Mouse (Mus musculus) neural tube, embryonic 14.5 days (tissue): ENCODE measurements around the gene Sdhaf2. TPM values are rescaled to one million over a fixed set of nuclear protein-coding genes. Genes with fewer than 3 reads are reported as not detected.

Experiments
- ATAC-seq: fragments of 200-750 bp; cut with Nextera tagmentation; 2 replicates; pipeline ENCODE4 v1.8.0; 2017; ENCODE audit warnings: low read depth, mild to moderate bottlenecking, moderate TSS enrichment, moderate library complexity
- H3K27ac ChIP-seq: fragments of 300-500 bp; sonication (generic); 2 replicates; pipeline ENCODE4 v1.5.1; 2014; ENCODE audit warnings: low read depth, mild to moderate bottlenecking, control low read depth, low read length, moderate library complexity, mixed read lengths
- H3K27me3 ChIP-seq: fragments of 300-500 bp; sonication (generic); 2 replicates; pipeline ENCODE4 v1.6.1; 2014; ENCODE audit warnings: low read length; ENCODE audit not compliant: control insufficient read depth, insufficient read depth
- H3K36me3 ChIP-seq: fragments of 300-500 bp; sonication (generic); 2 replicates; pipeline ENCODE4 v1.6.1; 2014; ENCODE audit warnings: low read length, mixed read lengths; ENCODE audit not compliant: control insufficient read depth, insufficient read depth
- H3K4me1 ChIP-seq: fragments of 300-500 bp; sonication (generic); 2 replicates; pipeline ENCODE4 v1.6.1; 2014; ENCODE audit warnings: low read length; ENCODE audit not compliant: control insufficient read depth, insufficient read depth
- H3K4me2 ChIP-seq: fragments of 300-500 bp; sonication (generic); 2 replicates; pipeline ENCODE4 v1.6.1; 2014; ENCODE audit warnings: mild to moderate bottlenecking, low read depth, low read length, control low read depth
- H3K4me3 ChIP-seq: fragments of 300-500 bp; sonication (generic); 2 replicates; pipeline ENCODE4 v1.5.1; 2014; ENCODE audit warnings: low read depth, low read length, control low read depth, mixed read lengths
- H3K9ac ChIP-seq: fragments of 300-500 bp; sonication (generic); replicated peaks from 2 replicates; pipeline ENCODE4 v1.6.1; 2014; ENCODE audit warnings: low read depth, mild to moderate bottlenecking, control low read depth, low read length, mixed read lengths
- H3K9me3 ChIP-seq: fragments of 300-500 bp; sonication (generic); 2 replicates; pipeline ENCODE4 v1.6.1; 2016; ENCODE audit warnings: low read length; ENCODE audit not compliant: control insufficient read depth
- whole genome bisulfite sequencing: fragments of 180-500 bp; shearing (Covaris S2); extraction: QIAGEN DNeasy Blood & Tissue Kit; methylation state at CpG from one replicate; pipeline ENCODE4 v1.1.7; 2014; 5-methylcytosine and 5-hydroxymethylcytosine counted together
- polyA plus RNA-seq: library from polyadenylated mRNA; unstranded; fragments of >200 nt; fragmentation: Nextera tagmentation; extraction: Ambion mirVana; gene quantifications from 2 replicates; pipeline ENCODE4 v1.2.1, GENCODE M21; 2014

Gene Sdhaf2
- polyA plus RNA-seq, 1 experiment from 2014 or later: 73.3 TPM

DNA sequence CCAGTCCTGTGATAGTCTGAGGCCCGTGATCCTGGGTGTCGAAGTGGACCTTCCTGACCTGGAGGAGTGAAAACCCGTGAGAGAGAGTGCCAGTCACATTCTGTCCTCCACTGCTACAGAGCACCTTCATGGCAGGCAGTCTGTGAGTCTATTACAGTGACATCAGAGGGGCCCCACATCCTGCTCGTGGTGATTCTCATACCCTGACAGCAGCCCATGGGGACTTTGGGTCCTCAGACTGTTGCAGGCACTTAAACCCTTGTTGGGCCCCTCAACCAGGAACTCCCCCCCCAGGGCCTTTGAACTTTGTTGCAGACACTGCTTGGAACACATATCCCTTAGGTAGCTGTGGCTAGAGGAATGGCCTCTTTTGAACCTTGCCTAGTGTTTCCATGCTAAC, 46.4 kb downstream of the Sdhaf2 start:
- WGBS: 68% methylated on average over 4 of the region's 4 CpGs
- no peaks in the 10 kb centered on the region for H3K4me1 ChIP-seq
- no peaks in the 10 kb centered on the region for H3K36me3 ChIP-seq

DNA sequence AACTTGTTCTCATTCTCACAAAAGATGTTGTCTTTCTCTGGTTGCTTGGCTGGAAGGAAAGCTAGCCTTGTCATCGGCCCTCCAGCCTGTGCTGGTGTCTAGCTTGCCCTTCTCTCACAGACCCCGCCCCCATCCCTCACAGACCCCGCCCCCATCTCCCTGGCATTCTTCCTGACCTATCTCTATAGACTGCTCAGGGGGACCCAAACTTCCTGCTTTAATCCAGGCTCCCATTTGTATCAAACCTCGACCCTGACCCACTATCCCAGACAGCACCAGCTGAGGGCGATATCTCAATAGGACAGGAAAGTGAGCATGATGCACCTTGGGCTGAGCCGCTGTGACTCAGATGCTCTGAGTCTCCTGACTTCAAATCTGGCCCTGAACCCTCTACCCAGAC, 52.2 kb downstream of the Sdhaf2 start:
- H3K9ac ChIP-seq: no peak overlapping the region
- ATAC-seq: no peak
- no peaks in the 10 kb centered on the region for H3K4me1 ChIP-seq
- H3K27ac ChIP-seq: no peak overlapping the region
- H3K36me3 ChIP-seq: no peaks in the 10 kb centered on the region
- no peaks in the 10 kb centered on the region for H3K9me3 ChIP-seq
- no peak overlapping the region for H3K4me3 ChIP-seq
- H3K4me2 ChIP-seq: no peak overlapping the region
- no peaks in the 10 kb centered on the region for H3K27me3 ChIP-seq
- WGBS: 21% methylated on average over 6 of the region's 6 CpGs

More for the DNA sequence above, 46.4 kb downstream of the Sdhaf2 start:
- Histone ChIP-seq H3K9me3 (no peaks in the 10 kb centered on the region), H3K27me3 (no peaks in the 10 kb centered on the region), H3K4me3 (no peak overlapping the region), H3K4me2 (no peak overlapping the region), H3K9ac (no peak overlapping the region), H3K27ac (no peak overlapping the region)
- no peak for ATAC-seq

- ATAC-seq: no peak
- H3K4me2 ChIP-seq: no peak overlapping the region
- no peaks in the 10 kb centered on the region for H3K4me1 ChIP-seq
- H3K27ac ChIP-seq: no peak overlapping the region
- H3K36me3 ChIP-seq: no peaks in the 10 kb centered on the region
- H3K9me3 ChIP-seq: no peaks in the 10 kb centered on the region
- no peak overlapping the region for H3K4me3 ChIP-seq
- H3K9ac ChIP-seq: no peak overlapping the region
- WGBS: 89% methylated on average over 3 of the region's 3 CpGs
- H3K27me3 ChIP-seq: no peaks in the 10 kb centered on the region
Observed at GRCm38 (mm10) chr19:10472958-10473357, 53.0 kb downstream of the Sdhaf2 start.

DNA sequence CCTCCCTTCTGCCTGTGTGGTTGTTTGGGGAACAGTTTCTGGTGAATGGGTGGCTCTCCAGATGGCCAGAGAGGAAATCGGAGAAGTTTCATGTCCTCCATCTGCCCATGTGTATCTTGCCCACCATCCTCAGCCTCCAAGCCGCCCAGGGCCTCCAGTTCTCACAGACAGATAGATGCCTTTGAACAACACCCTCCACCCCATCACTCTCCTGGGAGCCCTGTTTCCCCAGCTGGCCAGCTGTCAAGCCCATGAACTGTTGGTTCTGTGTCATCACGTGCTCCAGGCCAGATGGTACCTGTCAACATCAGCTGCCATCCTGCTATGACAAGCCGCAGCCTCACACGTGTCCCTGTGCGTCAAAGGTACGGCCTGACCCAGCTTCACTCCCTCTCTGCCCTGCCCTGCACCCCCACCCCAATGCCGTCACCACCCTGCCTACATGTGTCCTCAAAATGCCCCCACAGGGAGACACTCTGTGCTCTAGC, 56.7 kb downstream of the Sdhaf2 start:
- Histone ChIP-seq H3K9me3 (no peaks in the 10 kb centered on the region), H3K4me3 (no peak overlapping the region), H3K9ac (no peak overlapping the region), H3K27ac (no peak overlapping the region), H3K4me1 (no peaks in the 10 kb centered on the region), H3K36me3 (no peaks in the 10 kb centered on the region), H3K27me3 (no peaks in the 10 kb centered on the region), H3K4me2 (no peak overlapping the region)
- no peak for ATAC-seq
- 53% methylated on average over 8 of the region's 8 CpGs for WGBS

DNA sequence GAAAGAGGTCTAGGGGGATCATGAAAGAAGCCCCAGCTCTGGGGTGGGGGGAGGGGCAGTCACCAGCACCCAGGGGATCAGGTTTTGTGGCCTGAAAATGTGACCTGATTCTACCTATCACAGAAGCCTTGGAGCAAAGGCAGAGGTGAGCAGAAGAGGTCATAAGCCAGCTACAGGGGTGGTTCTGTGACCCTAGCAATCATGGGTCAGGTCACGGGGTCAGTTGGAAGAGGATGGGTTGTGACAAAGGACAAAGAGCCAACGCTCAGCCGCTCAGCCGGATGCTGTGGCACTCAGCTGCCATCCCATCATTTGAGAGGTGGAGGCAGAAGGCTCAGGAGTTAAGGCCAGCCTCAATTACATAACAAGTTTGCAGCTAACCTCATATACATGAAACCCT, 61.5 kb downstream of the Sdhaf2 start:
- 7% methylated on average over 4 of the region's 4 CpGs for WGBS
- Histone ChIP-seq H3K27ac (no peak overlapping the region), H3K4me2 (no peak overlapping the region), H3K9me3 (no peaks in the 10 kb centered on the region), H3K9ac (no peak overlapping the region), H3K4me3 (no peak overlapping the region), H3K4me1 (no peaks in the 10 kb centered on the region), H3K36me3 (no peaks in the 10 kb centered on the region), H3K27me3 (no peaks in the 10 kb centered on the region; the same call in 1 of the 2 replicates)
- no peak for ATAC-seq

DNA sequence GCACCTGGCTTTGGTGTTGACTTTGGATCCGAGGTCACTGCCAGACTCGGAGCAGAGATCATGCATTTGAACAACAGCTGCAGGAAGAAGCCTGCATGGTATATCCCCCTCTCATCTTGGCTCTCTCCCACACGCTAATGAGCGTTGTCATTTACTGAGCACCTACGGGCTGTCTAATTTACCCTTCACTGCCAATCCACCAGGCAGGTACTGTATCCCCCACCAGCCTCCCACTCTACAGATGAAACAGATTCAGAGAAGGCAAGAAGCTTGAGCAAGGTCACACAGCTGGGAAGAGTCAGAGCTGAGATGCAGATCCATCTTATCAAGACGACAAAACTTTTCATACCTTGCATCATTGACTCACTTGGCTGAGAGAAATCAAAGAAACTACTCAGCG, 64.4 kb downstream of the Sdhaf2 start:
- ATAC-seq: no peak
- H3K4me2 ChIP-seq: no peak overlapping the region
- no peaks in the 10 kb centered on the region for H3K9me3 ChIP-seq
- 55% methylated on average over 7 of the region's 7 CpGs for WGBS
- peaks cover 13% of the 10 kb centered on the region for H3K27me3 ChIP-seq
- no peak overlapping the region for H3K4me3 ChIP-seq
- no peak overlapping the region for H3K27ac ChIP-seq
- H3K9ac ChIP-seq: no peak overlapping the region
- H3K4me1 ChIP-seq: peaks cover 6% of the 10 kb centered on the region
- H3K36me3 ChIP-seq: no peaks in the 10 kb centered on the region

- H3K4me2 ChIP-seq: no peak overlapping the region
- no peaks in the 10 kb centered on the region for H3K36me3 ChIP-seq
- peaks cover 10% of the 10 kb centered on the region for H3K4me1 ChIP-seq
- no peaks in the 10 kb centered on the region for H3K9me3 ChIP-seq
- WGBS: 40% methylated on average over 11 of the region's 11 CpGs
- no peak overlapping the region for H3K9ac ChIP-seq
- H3K27ac ChIP-seq: no peak overlapping the region
- no peak for ATAC-seq
- peaks cover 28% of the 10 kb centered on the region for H3K27me3 ChIP-seq
- no peak overlapping the region for H3K4me3 ChIP-seq
Observed at GRCm38 (mm10) chr19:10459907-10460306, 66.0 kb downstream of the Sdhaf2 start.

DNA sequence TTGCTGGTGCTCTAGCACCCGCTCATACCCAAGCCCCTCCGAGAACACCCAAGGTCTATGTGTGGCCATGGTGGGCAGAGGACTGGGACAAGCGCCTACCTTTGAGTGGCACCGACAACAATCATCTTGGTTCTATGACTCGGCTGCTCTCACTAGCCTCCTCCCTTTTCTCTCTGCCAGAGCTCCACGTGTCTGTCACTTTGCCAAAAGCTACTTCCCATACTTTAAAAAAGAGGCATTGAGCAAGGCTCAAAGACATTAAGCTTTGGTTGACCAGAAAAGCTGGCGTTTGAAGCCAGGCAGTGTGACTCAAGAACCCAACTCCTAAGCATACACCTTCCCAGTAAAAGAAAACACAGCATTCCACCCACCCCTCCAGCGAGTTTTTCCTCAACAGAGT, 67.8 kb downstream of the Sdhaf2 start:
- ATAC-seq: peak; percentile 26; the same call in 1 of the 2 replicates
- peaks cover 28% of the 10 kb centered on the region for H3K27me3 ChIP-seq
- H3K4me3 ChIP-seq: no peak overlapping the region
- WGBS: 23% methylated on average over 8 of the region's 8 CpGs
- H3K27ac ChIP-seq: no peak overlapping the region
- no peak overlapping the region for H3K9ac ChIP-seq
- no peaks in the 10 kb centered on the region for H3K36me3 ChIP-seq
- H3K9me3 ChIP-seq: no peaks in the 10 kb centered on the region
- H3K4me1 ChIP-seq: peaks cover 10% of the 10 kb centered on the region
- peak overlapping the region; percentile 81; the same call in 1 of the 2 replicates for H3K4me2 ChIP-seq

DNA sequence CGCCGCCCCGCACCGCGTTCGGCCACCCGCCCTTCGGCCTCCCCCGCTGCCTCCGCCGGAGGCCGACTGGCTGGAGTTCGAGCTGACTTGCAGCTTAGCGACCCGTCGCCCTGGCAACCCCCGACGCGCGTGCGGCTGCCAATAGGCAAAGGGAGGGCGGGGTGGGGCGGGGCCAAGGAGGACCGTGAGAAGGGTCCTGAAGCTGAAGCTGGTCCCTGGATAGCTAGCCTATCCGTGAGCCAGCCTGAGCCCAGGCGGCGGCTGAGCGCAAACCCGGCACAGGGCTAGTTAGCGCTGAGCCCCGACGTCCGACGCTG, 68.5 kb downstream of the Sdhaf2 start:
- no peak overlapping the region for H3K27ac ChIP-seq
- peaks cover 28% of the 10 kb centered on the region for H3K27me3 ChIP-seq
- H3K9ac ChIP-seq: peak overlapping the region; percentile 39; the same call in 1 of the 2 replicates
- peak; percentile 92 for ATAC-seq
- peak overlapping the region; percentile 81 for H3K4me2 ChIP-seq
- under 1% methylated on average over 12 of the region's 34 CpGs for WGBS
- peak overlapping the region; percentile 41 for H3K4me3 ChIP-seq
- H3K9me3 ChIP-seq: no peaks in the 10 kb centered on the region
- H3K4me1 ChIP-seq: peaks cover 10% of the 10 kb centered on the region
- H3K36me3 ChIP-seq: no peaks in the 10 kb centered on the region
